Mouse (Mus musculus) heart, adult 8-10 months (tissue): Measurements from ENCODE around the gene Fam189b. TPM values are rescaled to one million over a fixed set of nuclear protein-coding genes. Genes with fewer than 3 reads are reported as not detected.

Experiments
- DNase-seq: peaks from one replicate; pipeline ENCODE4 v3.0.0; 2022; ENCODE audit warnings: low spot score
- microRNA-seq: library from miRNA; unstranded; fragments of <30 nt; microRNA quantifications from one replicate; pipeline ENCODE4 v1.2.0, GENCODE M21; 2022
- total RNA-seq, 4 experiments: library from RNA; stranded (reverse); gene quantifications; 2 replicates each; pipeline ENCODE4 v1.2.4; 2022

Gene Fam189b
- total RNA-seq, 4 experiments from 2014 or later = 2.6 to 4.8 (median 4.3) TPM

GRCm38 (mm10) chr3:89227307-89228179 lies 44.6 kb downstream of the Fam189b start:
- DNase-seq = peak; percentile 80

- DNase-seq = peak; percentile 89
Observed at GRCm38 (mm10) chr3:89228180-89228549, 45.2 kb downstream of the Fam189b start.

GRCm38 (mm10) chr3:89228836-89229235 lies 45.9 kb downstream of the Fam189b start, which contains the start of gene Muc1:
TSS of gene Muc1 (plus strand) at chr3:89229057.
- no peak for DNase-seq

- DNase-seq = no peak
Observed at GRCm38 (mm10) chr3:89229276-89229675, 46.3 kb downstream of the Fam189b start.

GRCm38 (mm10) chr3:89230561-89230960 lies 47.6 kb downstream of the Fam189b start:
- no peak for DNase-seq

- DNase-seq = no peak
Observed at GRCm38 (mm10) chr3:89231345-89231744, 48.4 kb downstream of the Fam189b start.

- no peak for DNase-seq
Observed at GRCm38 (mm10) chr3:89231772-89232275, 48.9 kb downstream of the Fam189b start.

GRCm38 (mm10) chr3:89232614-89233013 lies 49.7 kb downstream of the Fam189b start:
- DNase-seq = no peak

- no peak for DNase-seq
Observed at GRCm38 (mm10) chr3:89233562-89234110, 50.7 kb downstream of the Fam189b start.

- DNase-seq = no peak
Observed at GRCm38 (mm10) chr3:89236516-89236915, 53.6 kb downstream of the Fam189b start.

GRCm38 (mm10) chr3:89237682-89238081 lies 54.7 kb downstream of the Fam189b start:
- no peak for DNase-seq

GRCm38 (mm10) chr3:89238494-89238893 lies 55.6 kb downstream of the Fam189b start:
- no peak for DNase-seq

Small RNA genes within 50 kb of the gene (microRNA-seq; reads per million reads assigned to microRNA genes)
- gene Mir92b = 36.4 reads per million, percentile 45 among the genes with 10 or more reads in this experiment

Other genes with a start within 250 kb of the Fam189b start
- 10 to 100 TPM; 40.2 to 43.4 (median 42.0) TPM for gene Ash1l, start 232.5 kb upstream of the Fam189b start, total RNA-seq
- 100 to 1,000 TPM; 142 to 154 (median 149) TPM for gene Dap3, start 232.0 kb upstream of the Fam189b start, total RNA-seq
- gene Rusc1, start 89.8 kb upstream of the Fam189b start, total RNA-seq = 10 to 100 TPM; 24.4 to 29.1 (median 28.5) TPM
- gene Gm43738, start 82.0 kb upstream of the Fam189b start, total RNA-seq = not detected
- gene Fdps, start 81.2 kb upstream of the Fam189b start, total RNA-seq = 10 to 100 TPM; 20.8 to 23.2 (median 22.3) TPM
- gene Pklr, start 47.0 kb upstream of the Fam189b start, total RNA-seq = not detected
- under 1 TPM in 3 of 4 experiments, not detected in 1; 0.12 to 0.75 (median 0.72) TPM for gene Hcn3, start 22.9 kb upstream of the Fam189b start, total RNA-seq
- gene Clk2, start 18.3 kb upstream of the Fam189b start, total RNA-seq = 10 to 100 TPM; 14.6 to 19.3 (median 17.2) TPM
- 10 to 100 TPM; 49.4 to 57.8 (median 53.3) TPM for gene Scamp3, start 5.7 kb upstream of the Fam189b start, total RNA-seq
- gene Gba, start 19.8 kb downstream of the Fam189b start, total RNA-seq = 10 to 100 TPM; 17.0 to 19.8 (median 17.9) TPM
- gene Thbs3, start 32.0 kb downstream of the Fam189b start, total RNA-seq = 1 to 10 TPM; 3.2 to 9.8 (median 4.0) TPM
- 10 to 100 TPM; 56.4 to 63.5 (median 59.5) TPM for gene Mtx1, start 43.9 kb downstream of the Fam189b start, total RNA-seq
- gene Muc1, start 45.9 kb downstream of the Fam189b start, total RNA-seq = under 1 TPM in 3 of 4 experiments, not detected in 1; 0.13 to 0.63 (median 0.49) TPM
- 100 to 1,000 TPM in 1 of 4 experiments, 10 to 100 TPM in 3; 87.0 to 108 (median 89.4) TPM for gene Krtcap2, start 62.8 kb downstream of the Fam189b start, total RNA-seq
- gene Trim46, start 63.2 kb downstream of the Fam189b start, total RNA-seq = under 1 TPM; 0.34 to 0.87 (median 0.83) TPM
- gene Dpm3, start 76.2 kb downstream of the Fam189b start, total RNA-seq = 10 to 100 TPM; 49.1 to 65.7 (median 53.6) TPM
- gene Slc50a1, start 87.4 kb downstream of the Fam189b start, total RNA-seq = 10 to 100 TPM; 16.6 to 27.0 (median 21.0) TPM
- gene Efna1, start 98.0 kb downstream of the Fam189b start, total RNA-seq = 10 to 100 TPM; 28.2 to 36.1 (median 32.6) TPM
- gene Efna3, start 139.8 kb downstream of the Fam189b start, total RNA-seq = under 1 TPM in 1 of 4 experiments, not detected in 3; 0.11 TPM
- gene Efna4, start 154.9 kb downstream of the Fam189b start, total RNA-seq = under 1 TPM in 3 of 4 experiments, not detected in 1; 0.19 to 0.34 (median 0.27) TPM
- 10 to 100 TPM; 43.3 to 52.5 (median 48.6) TPM for gene Adam15, start 166.9 kb downstream of the Fam189b start, total RNA-seq
- gene Dcst2, start 178.8 kb downstream of the Fam189b start, total RNA-seq = not detected
- not detected for gene Dcst1, start 182.1 kb downstream of the Fam189b start, total RNA-seq
- 10 to 100 TPM; 19.6 to 23.2 (median 22.9) TPM for gene Zbtb7b, start 211.6 kb downstream of the Fam189b start, total RNA-seq
- gene Lenep, start 219.7 kb downstream of the Fam189b start, total RNA-seq = 1 to 10 TPM in 2 of 4 experiments, under 1 TPM in 1, not detected in 1; 0.75 to 1.5 (median 1.2) TPM
- gene Flad1, start 228.7 kb downstream of the Fam189b start, total RNA-seq = 10 to 100 TPM; 55.5 to 71.8 (median 67.9) TPM
- gene Cks1b, start 235.2 kb downstream of the Fam189b start, total RNA-seq = 1 to 10 TPM; 3.8 to 5.4 (median 4.2) TPM
- gene Shc1, start 235.3 kb downstream of the Fam189b start, total RNA-seq = 10 to 100 TPM; 33.3 to 37.7 (median 36.5) TPM
- 10 to 100 TPM; 13.3 to 17.9 (median 14.9) TPM for gene Pygo2, start 247.1 kb downstream of the Fam189b start, total RNA-seq